Mouse (Mus musculus): Measurements from ENCODE around the gene C730034F03Rik. TPM values are rescaled to one million over a fixed set of nuclear protein-coding genes. Genes with fewer than 3 reads are reported as not detected.
A peak's percentile ranks its signal among the peaks of the same experiment; 100 is the strongest.
"Not testable (repeated sequence)": the region's sequence is repeated elsewhere in the genome, so short reads cannot be mapped to it uniquely, and the experiment has no call there.

C730034F03Rik gene
- polyA plus RNA-seq, 1 experiment from 2014 or later = 2.4 TPM

GRCm38 (mm10) chr15:89415282-89415681, 14.1 kb upstream of the C730034F03Rik start:
- no peak for ATAC-seq (ENCODE audit: borderline replicate concordance, extremely low read depth, low FRiP score, low TSS enrichment)
- no peaks in the 10 kb centered on the region for H3K9me3 ChIP-seq
- no peaks in the 10 kb centered on the region for H3K36me3 ChIP-seq
- no peaks in the 10 kb centered on the region for H3K4me1 ChIP-seq
- no peaks in the 10 kb centered on the region for H3K27me3 ChIP-seq
- H3K27ac ChIP-seq = no peak overlapping the region
- WGBS = 82% methylated on average over 8 of the region's 8 CpGs
- no peak overlapping the region for H3K4me2 ChIP-seq
- H3K4me3 ChIP-seq = no peak overlapping the region
- no peak overlapping the region for H3K9ac ChIP-seq

DNA sequence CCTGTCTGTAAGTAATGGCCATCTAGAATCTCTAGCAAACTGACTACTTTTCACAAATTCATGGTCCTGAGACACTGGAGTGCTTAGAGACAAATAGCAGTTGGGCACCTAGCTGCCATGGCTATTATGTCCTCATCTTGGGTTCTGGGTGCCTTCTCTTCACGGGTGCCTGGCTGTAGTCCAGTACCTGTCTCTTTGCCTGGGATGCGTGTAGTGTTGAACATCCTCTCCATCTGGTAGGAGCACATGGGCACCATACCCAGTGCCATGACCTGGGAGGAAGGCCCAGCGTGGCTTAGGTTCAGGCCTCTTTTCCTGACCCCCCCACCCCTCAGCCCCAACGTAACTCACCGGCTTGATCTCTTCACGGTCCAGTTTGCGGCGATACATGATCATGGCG, 7.5 kb upstream of the C730034F03Rik start:
- Histone ChIP-seq H3K4me2 (no peak overlapping the region), H3K4me3 (no peak overlapping the region), H3K9me3 (no peaks in the 10 kb centered on the region), H3K9ac (no peak overlapping the region), H3K27ac (no peak overlapping the region), H3K36me3 (peaks cover 11% of the 10 kb centered on the region), H3K4me1 (no peaks in the 10 kb centered on the region), H3K27me3 (no peaks in the 10 kb centered on the region)
- WGBS = 93% methylated on average over 9 of the region's 9 CpGs
- ATAC-seq (ENCODE audit: borderline replicate concordance, extremely low read depth, low FRiP score, low TSS enrichment) = no peak

GRCm38 (mm10) chr15:89424621-89425020, 4.8 kb upstream of the C730034F03Rik start:
- Histone ChIP-seq H3K9ac (no peak overlapping the region), H3K4me2 (no peak overlapping the region), H3K27me3 (no peaks in the 10 kb centered on the region), H3K9me3 (no peaks in the 10 kb centered on the region), H3K36me3 (peaks cover 20% of the 10 kb centered on the region), H3K27ac (no peak overlapping the region), H3K4me1 (peaks cover 8% of the 10 kb centered on the region), H3K4me3 (no peak overlapping the region)
- 80% methylated on average over 8 of the region's 8 CpGs for WGBS
- no peak for ATAC-seq (ENCODE audit: borderline replicate concordance, extremely low read depth, low FRiP score, low TSS enrichment)

DNA sequence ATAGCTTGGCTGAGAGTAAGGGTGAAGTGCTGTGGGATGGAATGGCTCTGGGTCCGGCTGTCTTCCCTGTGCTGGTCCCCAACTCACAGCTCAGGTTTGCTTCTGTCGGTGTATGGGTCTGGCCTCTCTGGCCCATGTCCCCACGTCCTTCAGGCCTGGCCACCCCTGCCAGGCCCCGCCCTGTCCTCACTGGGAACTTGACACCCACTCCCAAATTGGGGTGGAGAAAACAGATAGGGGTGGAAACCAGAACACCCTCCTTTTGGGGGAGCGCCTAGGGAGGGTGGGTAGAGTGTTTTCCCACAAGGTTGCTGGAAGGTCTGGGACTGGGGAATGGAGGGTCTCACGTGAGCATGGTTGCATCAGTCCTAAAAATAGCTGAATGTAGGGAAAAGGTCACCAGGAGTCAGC, 3.7 kb upstream of the C730034F03Rik start, which contains the start of gene Cpt1b:
Gene Cpt1b (minus strand): TSS at position 153 of the 411 bp plus-strand sequence.
- H3K27me3 ChIP-seq = no peaks in the 10 kb centered on the region
- H3K9me3 ChIP-seq = no peaks in the 10 kb centered on the region
- H3K4me1 ChIP-seq = peaks cover 13% of the 10 kb centered on the region
- H3K9ac ChIP-seq = no peak within 1 kb of the TSS
- H3K27ac ChIP-seq = no peak within 1 kb of the TSS
- no peak within 1 kb of the TSS for H3K4me2 ChIP-seq
- no peak within 1 kb of the TSS for H3K4me3 ChIP-seq
- WGBS = 42% methylated on average over 6 of the region's 6 CpGs
- no peak for ATAC-seq (ENCODE audit: borderline replicate concordance, extremely low read depth, low FRiP score, low TSS enrichment)
- peaks cover 20% of the 10 kb centered on the region for H3K36me3 ChIP-seq

GRCm38 (mm10) chr15:89426716-89427115, 2.7 kb upstream of the C730034F03Rik start:
- no peaks in the 10 kb centered on the region for H3K27me3 ChIP-seq
- H3K4me2 ChIP-seq = no peak overlapping the region
- no peak overlapping the region for H3K4me3 ChIP-seq
- peaks cover 13% of the 10 kb centered on the region for H3K4me1 ChIP-seq
- no peak overlapping the region for H3K9ac ChIP-seq
- WGBS = 90% methylated on average over 10 of the region's 10 CpGs
- no peak for ATAC-seq (ENCODE audit: borderline replicate concordance, extremely low read depth, low FRiP score, low TSS enrichment)
- no peaks in the 10 kb centered on the region for H3K9me3 ChIP-seq
- H3K27ac ChIP-seq = no peak overlapping the region
- peaks cover 20% of the 10 kb centered on the region for H3K36me3 ChIP-seq

- Histone ChIP-seq H3K9me3 (no peaks in the 10 kb centered on the region), H3K4me2 (peak overlapping the region; percentile 88), H3K9ac (no peak overlapping the region; the same call in 1 of the 2 replicates), H3K27me3 (no peaks in the 10 kb centered on the region), H3K4me1 (peaks cover 13% of the 10 kb centered on the region), H3K4me3 (peak overlapping the region; percentile 77), H3K36me3 (peaks cover 20% of the 10 kb centered on the region), H3K27ac (no peak overlapping the region)
- 78% methylated on average over 19 of the region's 19 CpGs for WGBS
- no peak for ATAC-seq (ENCODE audit: borderline replicate concordance, extremely low read depth, low FRiP score, low TSS enrichment)
Observed at GRCm38 (mm10) chr15:89428136-89428790, 1.1 kb upstream of the C730034F03Rik start.

DNA sequence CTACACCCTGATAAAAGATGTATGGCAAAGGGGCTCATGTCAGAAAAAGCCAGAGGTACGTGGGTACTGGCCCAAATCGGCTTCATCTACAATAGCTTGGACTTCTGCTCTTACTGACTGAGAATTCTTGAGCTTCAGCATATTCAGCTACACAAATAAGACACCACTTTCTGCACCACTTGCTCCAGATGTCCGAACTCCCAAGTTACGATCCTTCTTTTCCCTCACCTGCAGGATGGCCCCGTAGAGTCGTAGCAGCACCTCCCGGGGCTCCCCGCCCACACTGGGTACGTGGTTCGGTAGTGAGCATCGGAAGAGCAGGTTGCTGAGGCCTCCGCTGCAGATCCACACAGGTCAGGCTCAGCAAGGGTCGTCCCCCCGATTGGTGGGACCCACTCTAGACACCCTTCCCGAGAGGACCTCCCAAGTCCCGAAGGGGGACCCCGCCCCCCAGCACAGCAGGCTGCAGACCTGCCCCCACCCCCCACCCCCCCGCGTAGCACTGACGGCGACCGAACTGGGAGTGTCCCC, 503 bp upstream of the C730034F03Rik start:
- Histone ChIP-seq H3K27ac (peak overlapping the region; percentile 97), H3K9me3 (no peaks in the 10 kb centered on the region), H3K36me3 (peaks cover 20% of the 10 kb centered on the region), H3K4me1 (peaks cover 13% of the 10 kb centered on the region), H3K9ac (peak overlapping the region; percentile 78), H3K4me3 (peak overlapping the region; percentile 77), H3K4me2 (peak overlapping the region; percentile 88), H3K27me3 (no peaks in the 10 kb centered on the region)
- ATAC-seq (ENCODE audit: borderline replicate concordance, extremely low read depth, low FRiP score, low TSS enrichment) = peak; percentile 60
- WGBS = 5% methylated on average over 21 of the region's 22 CpGs

DNA sequence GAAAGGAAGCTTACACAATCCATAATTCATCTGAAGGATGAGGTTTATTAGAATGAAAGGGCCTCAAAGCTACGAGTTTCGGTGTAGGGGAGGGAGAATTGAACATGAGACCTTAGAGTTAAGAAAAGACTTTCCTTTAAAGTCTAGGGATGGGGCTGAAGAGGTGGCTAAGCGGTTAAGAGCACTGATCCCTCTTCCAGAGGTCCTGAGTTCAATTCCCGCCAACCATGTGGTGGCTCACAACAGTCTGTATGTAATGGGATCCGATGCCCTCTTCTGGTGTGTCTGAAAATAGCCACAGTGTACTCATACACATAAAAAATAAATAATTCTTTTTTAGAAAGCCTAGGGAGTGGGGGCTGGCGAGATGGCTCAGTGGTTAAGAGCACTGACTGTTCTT, 952 bp downstream of the C730034F03Rik start:
- peaks cover 20% of the 10 kb centered on the region for H3K36me3 ChIP-seq
- peak overlapping the region; percentile 77 for H3K4me3 ChIP-seq
- H3K27me3 ChIP-seq = no peaks in the 10 kb centered on the region
- peaks cover 13% of the 10 kb centered on the region for H3K4me1 ChIP-seq
- no peak for ATAC-seq (ENCODE audit: borderline replicate concordance, extremely low read depth, low FRiP score, low TSS enrichment)
- peak overlapping the region; percentile 78 for H3K9ac ChIP-seq
- 38% methylated on average over 6 of the region's 6 CpGs for WGBS
- no peaks in the 10 kb centered on the region for H3K9me3 ChIP-seq
- peak overlapping the region; percentile 88 for H3K4me2 ChIP-seq
- H3K27ac ChIP-seq = peak overlapping the region; percentile 97

GRCm38 (mm10) chr15:89430771-89431170, 1.4 kb downstream of the C730034F03Rik start:
- H3K4me3 ChIP-seq; H3K27me3 ChIP-seq; H3K9ac ChIP-seq; ATAC-seq (ENCODE audit: borderline replicate concordance, extremely low read depth, low FRiP score, low TSS enrichment); H3K4me2 ChIP-seq; H3K27ac ChIP-seq; H3K9me3 ChIP-seq: not testable (repeated sequence)
- WGBS = 75% methylated on average over 9 of the region's 9 CpGs
- H3K4me1 ChIP-seq = peaks cover 13% of the 10 kb centered on the region
- H3K36me3 ChIP-seq = peaks cover 16% of the 10 kb centered on the region

DNA sequence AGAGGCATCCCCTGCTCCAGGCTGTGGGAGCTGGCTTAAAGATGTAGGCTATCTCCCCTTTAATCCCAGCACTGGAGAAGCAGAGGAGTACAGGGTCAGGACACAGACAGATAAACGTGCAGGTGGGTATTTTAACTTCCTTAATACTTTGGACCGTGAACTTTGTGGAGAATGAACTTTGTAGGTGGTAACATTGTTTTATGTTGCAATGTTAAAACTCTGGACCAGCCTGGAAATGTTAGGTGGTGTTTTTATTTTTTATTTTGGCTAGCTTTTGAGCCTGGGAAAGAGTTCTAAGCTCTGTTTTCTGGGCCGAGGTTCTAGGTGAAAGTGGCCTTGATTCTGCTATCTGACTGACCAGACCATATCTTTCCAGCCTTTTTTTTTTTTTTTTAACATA, 1.9 kb downstream of the C730034F03Rik start:
- Histone ChIP-seq H3K4me1 (peaks cover 13% of the 10 kb centered on the region), H3K36me3 (peaks cover 15% of the 10 kb centered on the region), H3K4me2 (no peak overlapping the region), H3K27me3 (no peaks in the 10 kb centered on the region), H3K9me3 (no peaks in the 10 kb centered on the region), H3K27ac (no peak overlapping the region), H3K9ac (no peak overlapping the region), H3K4me3 (no peak overlapping the region)
- ATAC-seq (ENCODE audit: borderline replicate concordance, extremely low read depth, low FRiP score, low TSS enrichment) = no peak
- WGBS = 73% methylated on average over 3 of the region's 3 CpGs

DNA sequence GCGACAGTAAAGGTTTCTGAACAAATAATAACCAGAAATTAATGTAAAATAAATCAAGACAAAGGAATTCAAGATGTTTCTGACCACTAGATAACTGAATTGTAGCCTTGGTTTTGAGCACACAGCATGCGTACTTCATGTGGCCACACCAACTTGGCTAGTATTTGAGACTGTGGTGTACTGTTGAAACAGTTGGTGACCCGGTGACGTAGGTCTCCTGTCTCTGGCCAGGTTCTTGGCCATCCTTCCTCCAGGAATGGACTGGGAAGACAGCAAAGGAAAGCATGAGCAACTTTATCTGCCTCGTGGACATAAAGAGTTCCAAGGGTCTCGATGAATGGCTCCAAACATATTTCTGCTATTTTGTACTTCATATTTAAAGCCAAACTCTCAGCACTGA, 2.4 kb downstream of the C730034F03Rik start:
- H3K4me3 ChIP-seq = no peak overlapping the region
- H3K9me3 ChIP-seq = no peaks in the 10 kb centered on the region
- H3K27me3 ChIP-seq = no peaks in the 10 kb centered on the region
- ATAC-seq (ENCODE audit: borderline replicate concordance, extremely low read depth, low FRiP score, low TSS enrichment) = no peak
- peaks cover 9% of the 10 kb centered on the region for H3K36me3 ChIP-seq
- 90% methylated on average over 6 of the region's 6 CpGs for whole genome bisulfite sequencing
- H3K27ac ChIP-seq = no peak overlapping the region
- no peak overlapping the region for H3K4me2 ChIP-seq
- peaks cover 13% of the 10 kb centered on the region for H3K4me1 ChIP-seq
- no peak overlapping the region for H3K9ac ChIP-seq

DNA sequence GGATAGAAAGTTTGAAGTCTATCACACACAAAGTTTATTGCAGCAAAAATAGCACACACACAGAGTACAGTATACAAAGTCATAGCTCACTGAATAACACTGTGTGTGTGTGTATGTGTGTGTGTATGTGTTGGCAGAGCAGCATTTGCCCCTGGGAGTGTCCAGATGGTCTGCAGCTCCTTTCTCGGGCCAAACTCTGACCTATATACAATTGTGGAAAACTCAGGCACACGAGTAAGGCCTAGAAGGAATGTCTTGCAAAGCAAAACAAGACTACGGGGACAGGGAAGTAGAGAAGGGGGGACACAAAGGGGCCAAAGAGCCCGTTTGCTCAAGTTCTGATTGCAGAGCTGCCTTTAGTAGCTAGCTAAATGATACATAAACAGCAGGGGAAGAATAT, 3.6 kb downstream of the C730034F03Rik start:
- WGBS = 68% methylated on average over 4 of the region's 4 CpGs
- H3K9me3 ChIP-seq = no peaks in the 10 kb centered on the region
- H3K27me3 ChIP-seq = no peaks in the 10 kb centered on the region
- peaks cover 13% of the 10 kb centered on the region for H3K4me1 ChIP-seq
- no peak for ATAC-seq (ENCODE audit: borderline replicate concordance, extremely low read depth, low FRiP score, low TSS enrichment)
- H3K9ac ChIP-seq = no peak overlapping the region
- H3K4me2 ChIP-seq = no peak overlapping the region
- H3K36me3 ChIP-seq = no peaks in the 10 kb centered on the region; the same call in 1 of the 2 replicates
- H3K27ac ChIP-seq = no peak overlapping the region
- no peak overlapping the region for H3K4me3 ChIP-seq
